Mouse (Mus musculus) thymus, adult 18-20 months (tissue): ENCODE results near the gene Npw.
A peak's percentile ranks its signal among the peaks of the same experiment; 100 is the strongest.

Experiments used
- DNase-seq, 2 experiments: peaks; one replicate each; pipeline ENCODE4 v3.0.0; 2022; ENCODE audit warnings: mixed read lengths in 2 of 2

The Npw gene

DNA sequence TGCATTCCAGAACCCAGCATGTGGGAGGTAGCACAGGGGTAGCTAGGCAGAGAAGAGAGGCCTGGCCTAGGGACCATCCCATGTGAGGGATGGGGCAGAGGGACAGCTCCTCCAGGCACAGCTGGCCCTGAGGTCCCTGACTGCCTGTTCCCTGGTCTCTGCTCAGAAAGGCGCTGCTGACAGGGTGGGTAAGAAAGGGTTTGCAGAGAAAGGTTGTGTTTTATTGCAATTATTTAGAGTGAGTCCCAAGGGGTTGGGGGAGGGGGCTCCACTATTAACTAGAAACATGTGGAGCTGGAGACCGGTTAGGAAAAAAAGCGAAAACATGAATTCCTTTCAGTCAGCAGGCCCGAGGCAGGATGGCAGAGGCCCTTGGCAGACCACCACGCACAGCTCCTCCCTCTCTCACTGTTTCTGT, 18.7 kb downstream of the Npw start:
- no peak for DNase-seq

DNA sequence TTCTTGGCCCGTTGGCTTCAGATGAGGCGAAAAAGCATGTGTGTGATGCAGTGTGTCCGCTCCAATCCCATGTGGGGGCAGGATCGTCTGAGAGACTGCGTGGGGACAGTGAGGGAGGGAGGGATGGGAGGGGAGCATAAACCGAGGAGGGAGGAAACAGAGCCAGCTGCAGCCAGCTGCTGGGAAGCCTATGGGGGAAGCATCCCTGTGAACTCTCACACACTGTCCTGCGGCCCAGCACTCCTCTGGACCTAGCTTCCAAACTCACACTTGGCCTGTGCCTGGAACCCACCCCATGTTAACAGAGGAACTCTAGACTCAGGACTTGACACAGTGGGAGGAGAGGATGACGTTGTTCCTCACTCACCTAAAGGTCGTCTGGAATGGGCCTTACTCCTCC, 19.4 kb downstream of the Npw start:
- no peak for DNase-seq

DNA sequence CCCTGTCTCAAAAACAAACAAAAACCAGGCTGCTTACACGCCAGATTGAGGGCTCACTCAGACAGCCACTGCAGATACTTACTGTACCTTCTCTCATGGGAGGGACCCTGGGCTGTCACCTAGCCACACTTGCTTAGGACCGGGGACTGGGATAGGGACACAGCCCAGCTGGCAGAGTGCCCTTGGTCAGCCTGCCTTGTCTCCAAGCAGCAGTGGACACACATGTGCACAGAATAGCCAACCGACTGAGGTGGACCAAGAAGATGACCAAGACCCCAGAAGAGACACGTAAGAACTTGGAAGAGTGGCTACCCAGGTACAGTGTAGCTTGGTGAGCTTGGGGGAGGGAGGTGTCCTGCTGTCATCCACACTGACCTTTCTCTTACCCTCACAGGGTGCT, 20.0 kb downstream of the Npw start:
- DNase-seq: no peak

DNA sequence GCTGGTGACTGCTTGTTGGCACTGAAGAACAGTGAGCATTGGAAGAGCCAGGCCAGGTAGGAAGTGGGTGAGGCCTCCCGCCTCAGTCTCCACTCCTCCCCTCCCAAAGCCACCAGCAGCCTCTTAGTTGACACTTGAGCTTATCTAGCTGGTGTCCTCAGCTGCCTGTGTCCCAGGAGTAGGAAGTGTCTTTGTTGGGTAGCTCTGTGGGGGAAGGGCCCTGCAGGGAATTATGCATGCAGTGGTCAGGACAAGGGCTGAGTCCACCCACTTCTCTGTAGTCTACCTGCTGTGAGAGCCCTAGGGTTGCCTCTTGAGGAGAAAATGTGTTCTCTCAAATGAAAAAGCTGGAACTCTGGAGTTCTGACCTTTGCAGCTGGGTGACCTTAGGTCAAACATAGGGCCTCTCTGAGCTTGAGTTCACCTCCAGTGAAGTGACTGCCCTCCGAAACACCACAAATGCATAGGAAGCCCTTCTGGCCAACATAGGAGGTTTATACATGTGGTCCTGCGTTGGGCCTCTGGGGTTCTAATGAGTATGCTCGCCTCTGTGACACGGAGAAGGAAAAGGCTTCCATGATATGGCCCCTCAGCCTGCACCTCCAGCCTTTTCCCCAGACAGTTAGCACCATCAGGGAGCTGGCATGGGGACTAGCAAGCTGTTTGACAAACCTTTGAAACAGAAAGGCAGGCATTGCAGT, 21.3 kb downstream of the Npw start:
- no peak for DNase-seq

DNA sequence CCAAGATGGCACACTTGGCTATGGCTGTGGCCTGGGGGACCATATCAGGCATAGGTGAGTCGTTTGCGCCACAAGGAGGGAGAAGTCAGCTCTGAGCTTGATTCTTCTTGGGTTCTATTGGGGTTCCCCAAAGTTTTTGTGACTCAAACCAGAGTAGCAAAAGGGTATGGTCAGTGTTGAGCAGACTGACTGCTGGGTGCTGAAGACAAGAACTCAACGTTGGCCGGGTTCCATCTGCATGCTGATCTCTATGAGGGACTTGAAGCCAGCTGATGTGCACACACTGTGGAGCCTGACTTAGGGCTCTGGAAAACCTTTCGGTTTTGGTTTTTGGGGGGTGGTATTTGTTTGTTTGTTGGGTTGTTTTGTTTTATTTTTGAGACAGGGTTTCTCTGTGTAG, 22.6 kb downstream of the Npw start:
- no peak for DNase-seq

DNA sequence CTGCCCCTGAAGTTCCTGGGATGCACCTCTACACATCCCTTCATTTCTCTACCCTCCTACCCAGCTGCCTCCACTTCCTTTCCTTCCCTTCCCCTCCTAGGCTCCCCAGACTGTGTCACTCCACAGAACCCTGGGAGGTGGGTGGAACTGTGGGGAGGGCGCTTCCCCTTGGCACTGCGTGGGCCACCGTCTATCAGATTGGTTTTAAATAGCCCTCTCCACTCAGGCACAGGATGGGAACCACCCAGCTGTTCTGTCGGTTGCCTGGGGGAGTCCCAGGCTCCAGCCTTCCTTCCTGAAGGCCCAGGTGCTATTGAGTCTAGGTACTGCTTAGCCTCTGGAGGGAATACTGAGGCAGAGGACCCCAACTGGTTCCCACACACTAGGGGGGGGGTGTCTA, 23.2 kb downstream of the Npw start:
- no peak for DNase-seq

DNA sequence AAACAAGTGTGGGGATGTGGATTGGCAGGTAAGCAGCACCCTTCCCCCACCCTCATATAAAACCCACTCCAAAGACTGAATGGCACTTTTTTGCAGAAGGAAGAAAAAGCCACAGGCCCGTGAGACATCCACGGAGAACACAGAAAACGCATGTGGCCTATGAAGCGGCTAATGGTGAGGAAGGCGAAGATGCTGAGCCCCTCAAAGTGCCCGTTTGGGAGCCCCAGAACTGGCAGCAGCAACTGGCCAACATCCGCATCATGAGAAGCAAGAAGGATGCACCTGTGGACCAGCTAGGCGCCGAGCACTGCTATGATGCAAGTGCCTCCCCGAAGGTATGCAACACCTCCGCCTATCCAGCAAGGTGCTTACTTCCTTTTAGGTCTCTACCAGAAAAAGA, 24.4 kb downstream of the Npw start:
- no peak for DNase-seq

DNA sequence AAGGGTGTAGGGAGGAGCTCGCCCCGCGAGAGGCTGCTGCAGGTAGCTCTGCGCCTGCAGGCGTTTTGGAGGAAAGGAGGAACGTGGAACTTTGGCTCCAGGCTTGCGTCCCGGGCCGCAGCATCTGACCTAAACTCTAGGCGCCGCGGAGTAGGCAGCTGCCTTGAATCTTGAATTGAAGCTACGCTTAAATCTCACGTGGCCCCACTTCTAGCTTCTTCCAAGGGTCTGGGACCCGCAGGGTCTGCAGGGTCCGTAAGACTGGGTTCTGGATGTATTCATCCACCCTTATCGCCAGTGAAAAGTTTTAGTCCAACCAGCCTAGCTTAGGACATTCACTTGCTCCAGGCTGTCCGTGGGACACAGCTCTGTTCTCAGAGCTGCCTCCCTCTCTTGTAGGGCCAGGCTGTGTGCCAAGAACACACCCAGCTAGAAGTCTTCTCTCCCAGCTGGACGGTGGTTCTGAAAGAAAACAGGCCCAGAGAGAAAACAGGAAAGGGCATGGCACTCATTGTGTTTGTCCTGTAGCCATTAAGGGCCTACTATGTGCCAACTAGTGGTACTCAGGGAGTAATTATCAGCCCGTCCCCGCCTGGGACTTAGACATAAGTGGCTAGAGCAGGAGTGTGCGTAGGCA, 25.3 kb downstream of the Npw start:
- DNase-seq: no peak

DNA sequence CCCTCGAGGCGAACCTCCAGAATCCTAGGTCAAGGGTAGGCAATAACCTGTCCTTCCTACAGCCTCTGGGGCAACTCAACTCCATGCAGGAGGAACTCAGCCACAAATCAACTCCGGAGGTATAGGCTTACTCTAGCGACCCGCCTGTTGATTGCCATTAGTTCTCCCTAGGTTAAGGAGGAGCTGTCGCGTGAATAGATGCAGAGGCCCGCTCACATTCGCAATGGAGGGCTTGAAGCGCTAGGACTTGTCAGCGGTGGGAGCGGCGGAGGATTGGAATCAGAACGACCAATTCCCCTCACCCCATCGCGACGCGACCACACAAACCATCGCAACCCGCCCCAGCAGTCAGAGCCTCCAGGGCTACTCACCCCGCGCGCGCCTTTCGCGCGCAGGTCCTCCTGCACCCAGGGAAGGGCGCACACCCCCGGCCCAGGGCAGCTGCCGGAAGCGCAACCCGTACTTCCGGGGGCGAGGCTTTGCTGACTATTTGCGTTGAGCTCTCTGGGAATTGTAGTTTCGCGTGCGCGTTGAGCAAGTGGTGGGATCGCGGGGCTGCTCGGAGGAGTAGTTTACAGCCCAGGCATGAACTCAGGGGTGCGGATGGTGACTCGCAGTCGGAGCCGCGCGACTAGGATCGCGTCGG, 26.0 kb downstream of the Npw start, which contains the start of the genes Tsc2 and Nthl1:
TSS of gene Tsc2 (minus strand) at position 464 of the 646 bp plus-strand sequence.
TSS of gene Nthl1 (plus strand) at position 514 of the 646 bp plus-strand sequence.
- DNase-seq: peak; percentile 83 to 90

DNA sequence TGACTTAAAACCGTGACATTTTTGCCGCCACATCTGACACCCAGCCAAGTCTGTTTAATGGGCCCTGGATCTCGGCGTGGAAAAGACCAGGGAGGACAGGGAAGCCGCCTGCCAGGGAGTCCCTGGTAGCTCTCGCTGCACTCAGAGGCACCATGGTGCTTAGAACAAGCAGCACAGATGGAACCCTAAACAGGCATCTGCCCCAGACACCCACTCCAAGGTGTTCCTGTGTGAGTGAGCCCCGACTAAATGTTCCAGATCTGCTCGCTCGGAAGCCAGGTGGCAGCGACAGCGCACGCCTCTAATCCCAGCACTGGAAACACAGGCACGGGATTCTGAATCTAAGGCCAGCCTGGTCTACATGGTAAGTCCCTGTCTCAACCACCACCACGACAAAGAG, 28.2 kb downstream of the Npw start:
- DNase-seq: no peak

DNA sequence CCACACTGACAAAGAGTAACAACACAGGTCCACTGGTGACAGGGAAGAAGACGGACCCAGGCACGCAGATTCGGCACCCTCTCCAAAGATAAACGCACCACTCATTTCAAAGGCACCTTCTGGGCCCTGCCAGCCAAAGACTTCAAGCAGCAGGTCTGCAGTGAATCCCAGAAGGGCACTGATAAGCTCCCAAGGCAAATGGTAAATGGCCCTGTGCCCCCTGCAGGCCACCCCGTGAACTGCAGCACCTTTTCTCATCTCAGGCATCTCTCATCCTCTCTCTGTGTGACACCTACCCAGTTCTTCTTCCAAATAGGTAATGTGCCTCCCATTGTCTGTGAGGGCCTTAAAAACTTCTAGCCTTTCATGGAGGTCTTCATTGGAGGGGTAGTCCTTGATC, 29.6 kb downstream of the Npw start:
- DNase-seq: peak; percentile 32 to 42

DNA sequence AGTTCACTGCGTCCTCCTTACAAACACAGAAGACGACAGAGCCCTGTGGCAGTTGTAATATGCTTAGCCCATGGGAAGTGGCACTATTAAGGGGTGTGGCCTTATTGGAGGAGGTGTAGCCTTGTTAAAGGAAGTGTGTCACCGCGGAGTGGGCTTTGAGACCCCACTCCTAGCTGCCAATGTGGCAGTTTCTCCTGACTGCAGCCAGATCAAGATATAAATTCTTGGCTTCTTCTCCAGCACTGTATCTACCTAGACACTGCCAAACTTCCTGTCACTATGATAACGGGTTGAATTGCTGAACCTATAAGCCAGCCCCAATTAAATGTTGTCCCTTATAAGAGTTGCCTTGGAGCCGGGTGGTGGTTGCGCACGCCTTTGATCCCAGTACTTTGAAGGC, 32.8 kb downstream of the Npw start:
- no peak for DNase-seq

DNA sequence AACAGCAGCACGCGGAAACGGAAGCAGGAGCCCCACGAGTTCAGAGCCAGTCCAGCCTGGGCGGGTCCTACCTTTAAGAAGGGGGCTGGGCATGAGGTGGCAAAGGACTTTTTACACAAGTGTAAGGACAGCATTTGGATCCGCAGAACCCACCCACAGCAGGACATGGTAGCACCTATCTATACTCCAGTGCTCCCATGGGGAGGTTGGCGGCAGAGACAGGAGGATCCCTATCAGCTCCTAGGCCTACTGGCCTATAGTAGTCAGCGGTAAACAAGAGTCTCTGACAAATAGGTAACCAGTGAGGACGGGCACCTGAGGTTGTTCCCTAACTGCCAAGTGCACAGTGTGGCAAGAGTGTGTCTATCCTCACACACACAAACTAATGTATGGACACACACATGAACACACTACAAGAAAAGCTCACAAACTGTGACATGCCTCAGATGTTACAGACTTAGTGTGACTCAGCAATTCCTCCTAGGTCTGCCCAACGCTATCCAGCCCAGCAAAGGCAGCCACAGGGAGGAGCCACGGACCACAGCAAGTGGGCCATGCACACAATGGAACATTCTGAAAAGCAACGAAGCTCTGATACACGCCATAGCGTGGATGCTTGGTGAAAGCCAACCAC, 40.6 kb downstream of the Npw start:
- no peak for DNase-seq

DNA sequence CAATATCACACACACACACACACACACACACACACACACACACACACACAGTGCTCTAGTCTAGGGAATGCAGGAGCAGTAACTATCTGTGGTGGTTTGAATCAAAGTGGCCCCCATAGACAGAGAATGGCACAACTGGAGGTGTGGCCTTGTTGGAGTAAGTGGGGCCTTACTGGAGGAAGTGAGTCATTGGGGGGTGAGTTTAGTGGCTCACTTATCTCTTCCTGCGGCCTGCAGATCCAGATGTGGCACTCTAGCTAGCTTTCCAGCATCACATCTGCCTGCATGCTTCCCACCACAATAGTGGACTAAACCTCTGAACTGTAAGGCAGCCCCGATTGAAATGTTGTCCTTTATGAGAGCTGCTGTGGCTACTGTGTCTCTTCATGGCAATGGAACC, 47.5 kb downstream of the Npw start:
- DNase-seq: no peak

DNA sequence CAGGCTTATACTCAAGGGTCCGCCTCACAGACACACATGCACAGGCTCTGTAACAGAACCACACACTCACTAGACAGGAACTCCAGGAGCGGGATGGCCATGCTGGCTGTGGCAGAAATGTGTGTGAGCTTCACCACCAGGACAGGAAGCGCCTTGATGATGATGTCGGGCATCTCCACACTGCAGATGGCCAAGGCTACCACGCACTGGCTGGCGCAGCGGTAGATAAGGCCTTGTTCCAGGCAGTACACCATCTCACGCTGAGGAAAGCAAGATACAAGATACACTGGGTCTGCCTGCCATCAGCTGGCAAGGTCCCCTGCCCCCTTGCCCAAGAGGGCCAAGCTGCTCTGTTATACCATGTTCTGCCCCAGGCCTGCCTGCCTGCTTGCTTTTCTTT, 49.4 kb downstream of the Npw start:
- no peak for DNase-seq

DNA sequence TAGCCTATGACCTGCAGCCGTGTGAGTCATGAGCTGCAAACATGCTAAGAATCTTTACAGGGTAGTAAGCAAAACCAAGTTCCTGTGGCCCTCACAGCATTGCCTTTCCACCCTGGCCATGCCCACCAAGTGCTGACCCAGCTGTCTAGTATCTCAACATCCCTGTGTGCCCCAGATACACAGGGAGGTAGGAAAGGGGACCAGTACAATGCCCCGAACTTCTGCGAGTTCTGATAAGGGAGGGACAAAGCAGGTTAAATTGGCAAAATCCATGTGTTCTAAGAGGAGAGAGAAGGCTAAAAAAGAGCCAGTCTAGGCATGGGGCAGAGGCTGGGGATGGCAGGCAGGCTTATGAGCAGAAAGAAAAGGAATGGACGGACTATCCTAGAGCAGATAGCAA, 49.9 kb downstream of the Npw start:
- no peak for DNase-seq
